Mouse (Mus musculus) cerebellum, postnatal 36 days (tissue): ENCODE results near the gene Btbd17.

Experiments used
- DNase-seq, 2 experiments: peaks; one replicate each; pipeline ENCODE4 v3.0.0; 2021 to 2022; ENCODE audit warnings: mixed read lengths in 2 of 2

The Btbd17 gene

GRCm38 (mm10) chr11:114802540-114803267 is 7.0 kb upstream of the Btbd17 start:
- no peak for DNase-seq

GRCm38 (mm10) chr11:114801906-114802305 is 6.2 kb upstream of the Btbd17 start:
- no peak for DNase-seq

GRCm38 (mm10) chr11:114798624-114799023 is 2.9 kb upstream of the Btbd17 start, which contains the start of gene Gpr142:
Gene Gpr142, plus strand, starts transcription at chr11:114798924.
- no peak for DNase-seq

GRCm38 (mm10) chr11:114797981-114798380 is 2.2 kb upstream of the Btbd17 start:
- no peak for DNase-seq

- no peak for DNase-seq
Measured at GRCm38 (mm10) chr11:114797176-114797575, 1.4 kb upstream of the Btbd17 start.

- DNase-seq = peak; percentile 91 to 93
Measured at GRCm38 (mm10) chr11:114795231-114795746, 456 bp downstream of the Btbd17 start.

GRCm38 (mm10) chr11:114794691-114795090 is 1.1 kb downstream of the Btbd17 start:
- DNase-seq = no peak

GRCm38 (mm10) chr11:114793868-114794545 is 1.7 kb downstream of the Btbd17 start:
- peak in 1 of 2 experiments; percentile 44 for DNase-seq

GRCm38 (mm10) chr11:114792931-114793494 is 2.7 kb downstream of the Btbd17 start:
- DNase-seq = no peak

- peak; percentile 64 to 75 for DNase-seq
Measured at GRCm38 (mm10) chr11:114791891-114792411, 3.8 kb downstream of the Btbd17 start.

- peak in 1 of 2 experiments; percentile 49 for DNase-seq
Measured at GRCm38 (mm10) chr11:114791351-114791889, 4.3 kb downstream of the Btbd17 start.

- DNase-seq = no peak
Measured at GRCm38 (mm10) chr11:114790841-114791240, 4.9 kb downstream of the Btbd17 start.

GRCm38 (mm10) chr11:114790171-114790570 is 5.6 kb downstream of the Btbd17 start:
- no peak for DNase-seq

- no peak for DNase-seq
Measured at GRCm38 (mm10) chr11:114789716-114790115, 6.0 kb downstream of the Btbd17 start.

- DNase-seq = peak; percentile 86 to 90
Measured at GRCm38 (mm10) chr11:114789061-114789714, 6.6 kb downstream of the Btbd17 start.

GRCm38 (mm10) chr11:114787611-114788010 is 8.1 kb downstream of the Btbd17 start:
- no peak for DNase-seq

- no peak for DNase-seq
Measured at GRCm38 (mm10) chr11:114786326-114786725, 9.4 kb downstream of the Btbd17 start.

- no peak for DNase-seq
Measured at GRCm38 (mm10) chr11:114785892-114786291, 9.9 kb downstream of the Btbd17 start.

GRCm38 (mm10) chr11:114780076-114780475 is 15.7 kb downstream of the Btbd17 start:
- no peak for DNase-seq

GRCm38 (mm10) chr11:114771896-114772295 is 23.8 kb downstream of the Btbd17 start:
- DNase-seq = no peak

GRCm38 (mm10) chr11:114769911-114770310 is 25.8 kb downstream of the Btbd17 start:
- no peak for DNase-seq
